In genomic region chr14:24245177-24246081, GRCm38 (mm10) we compare ENCODE assay signal across 9 mouse cellular contexts. TPM values are rescaled to one million over a fixed set of nuclear protein-coding genes. Genes with fewer than 3 reads are reported as not detected.
DNase-seq lines count a peak whose midpoint lies in the region; ATAC-seq and TF ChIP-seq lines count a peak whose summit lies in the region.
"Had no signal": no experiment of that assay in that cellular context is flagged by ENCODE, and none has a peak within 500 bp of the region (broad histone marks: within the 10 kb centered on the region; RNA-seq: fewer than 3 reads in every experiment).

TSS of gene Dlg5 (minus strand) at chr14:24245920.

- H3K9ac ChIP-seq in hindbrain, postnatal 0 days (replicated peaks; ENCODE audit: low read length) = peak within 1 kb of the TSS; percentile 95

- WGBS in hindbrain, postnatal 0 days = under 1% methylated on average over 70 of the region's 98 CpGs

- 0 out of 2 replicates have a peak, but pooled peaks have one; percentile 20 for TF ChIP-seq POLR2A in cortical plate, adult 2 months (IDR thresholded peaks at IDR 0.05; ENCODE audit: extremely low read depth, insufficient read depth, low read length)

- H3K27ac ChIP-seq in cortical plate, adult 2 months (ENCODE audit: insufficient read depth, low read length) = peak within 1 kb of the TSS; percentile 53
- peak within 1 kb of the TSS; percentile 96 for H3K27ac ChIP-seq in hindbrain, postnatal 0 days
- H3K27ac ChIP-seq: macrophage had no signal

- TF ChIP-seq CTCF in cortical plate, adult 2 months (IDR thresholded peaks at IDR 0.05; ENCODE audit: extremely low read depth, insufficient read depth, low read length) = no peak
- no peak for TF ChIP-seq CTCF in hindbrain, postnatal 0 days (IDR thresholded peaks at IDR 0.05; ENCODE audit: low read depth)

- H3K27me3 ChIP-seq in hindbrain, postnatal 0 days (ENCODE audit: insufficient read depth, low read length) = no peaks in the 10 kb centered on the region

- peak; percentile 86 for ATAC-seq in hindbrain, postnatal 0 days
- ATAC-seq in activated CD4-positive, CD25-positive, alpha-beta regulatory T cell, adult 4 months = no peak

- peak within 1 kb of the TSS; percentile 87 for H3K4me2 ChIP-seq in hindbrain, postnatal 0 days (ENCODE audit: low read depth, low read length)

- no peaks in the 10 kb centered on the region for H3K36me3 ChIP-seq in hindbrain, postnatal 0 days (ENCODE audit: insufficient read depth, low read length)

- H3K9me3 ChIP-seq in hindbrain, postnatal 0 days (ENCODE audit: low read length) = no peaks in the 10 kb centered on the region

- H3K4me1 ChIP-seq in cortical plate, adult 2 months (ENCODE audit: control insufficient read depth, insufficient read depth, low read length) = no peaks in the 10 kb centered on the region
- peaks cover 14% of the 10 kb centered on the region; the same call in 1 of the 2 replicates for H3K4me1 ChIP-seq in hindbrain, postnatal 0 days (ENCODE audit: insufficient read depth, low read length)

- DNase-seq in adrenal gland, postnatal 14 days = peak; percentile 82
- peak; percentile 62 for DNase-seq in gastrocnemius, postnatal 25 days
- peak; percentile 66 for DNase-seq in hindbrain, postnatal 0 days (ENCODE audit: low spot score)
- DNase-seq in left cerebral cortex, adult 8-10 months (ENCODE audit: low spot score in 2 of 2) = peak; percentile 37 to 39
- DNase-seq in lung, postnatal 36 days = peak; percentile 51
- DNase-seq in right cerebral cortex, postnatal 25 days = peak; percentile 66

- H3K4me3 ChIP-seq in cortical plate, adult 2 months (ENCODE audit: insufficient read depth, low read length) = peak within 1 kb of the TSS; percentile 78
- H3K4me3 ChIP-seq in hindbrain, postnatal 0 days (ENCODE audit: low read length) = peak within 1 kb of the TSS; percentile 86

RNA-seq across cellular contexts. Expression of gene Dlg5, which starts in this region (rescaled TPM):
- 35.9 and 50.1 TPM in 2 replicates for total RNA-seq in adrenal gland, postnatal 14 days (2021)
- 24.6 and 26.5 TPM in 2 replicates for polyA plus RNA-seq in cortical plate, adult 2 months (2012; rRNA removed)
- 1 to 10 TPM; 6.7 to 7.0 TPM for total RNA-seq in gastrocnemius, postnatal 25 days (2021)
- total RNA-seq in hindbrain, postnatal 0 days (2014; rRNA removed) = 51.2 and 52.9 TPM in 2 replicates
- polyA plus RNA-seq in hindbrain, postnatal 0 days (2015; fragmentation: Nextera tagmentation; extraction: Ambion mirVana) = 10.9 and 13.4 TPM in 2 replicates
- total RNA-seq in left cerebral cortex, adult 8-10 months (2022) = 10 to 100 TPM; 30.9 to 42.0 (median 34.4) TPM
- under 1 TPM; 0.29 to 0.52 TPM for polyA plus RNA-seq in activated CD4-positive, CD25-positive, alpha-beta regulatory T cell, adult 4 months (2017; shearing (Covaris generic))
